Mouse (Mus musculus): ENCODE data around the gene Pex13. TPM values are rescaled to one million over a fixed set of nuclear protein-coding genes. Genes with fewer than 3 reads are reported as not detected.

Pex13 gene
- polyA plus RNA-seq, 1 experiment from 2014 or later = 11.8 TPM

DNA sequence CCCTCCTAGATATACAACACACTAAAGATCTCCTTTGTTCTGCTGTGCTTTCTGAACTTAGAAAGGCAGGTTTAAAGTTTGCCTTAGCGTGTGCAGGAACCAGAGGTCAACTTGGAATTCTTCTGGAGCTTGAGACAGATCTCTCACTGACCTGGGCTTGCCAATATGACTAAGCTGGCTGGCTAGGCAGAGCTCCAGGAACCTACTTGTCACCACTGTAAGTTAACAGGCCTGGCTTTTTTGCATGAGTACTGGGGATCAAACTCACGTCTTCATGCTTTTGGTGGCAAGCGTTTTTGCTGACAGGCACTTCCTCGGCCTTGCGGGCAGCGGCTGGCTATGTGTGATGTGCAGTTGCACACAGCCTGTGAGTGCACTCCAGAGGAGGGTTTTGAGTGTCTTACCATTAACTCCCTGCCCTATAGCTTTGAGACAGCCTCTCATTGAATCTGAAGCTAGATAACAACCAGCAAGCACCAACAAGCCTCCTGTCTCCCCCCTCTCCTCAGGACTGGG lies 14.7 kb upstream of the Pex13 start:
- no peak overlapping the region for H3K4me2 ChIP-seq
- H3K27me3 ChIP-seq = no peaks in the 10 kb centered on the region
- no peak overlapping the region for H3K27ac ChIP-seq
- H3K9ac ChIP-seq = no peak overlapping the region
- H3K9me3 ChIP-seq (replicated peaks) = no peaks in the 10 kb centered on the region
- no peak for ATAC-seq (ENCODE audit: low read depth)
- H3K36me3 ChIP-seq = peaks cover 49% of the 10 kb centered on the region
- WGBS (ENCODE audit: insufficient replicate concordance) = 89% methylated on average over 6 of the region's 6 CpGs
- DNase-seq = no peak
- no peak overlapping the region for H3K4me3 ChIP-seq (replicated peaks)
- H3K4me1 ChIP-seq (replicated peaks) = no peaks in the 10 kb centered on the region

DNA sequence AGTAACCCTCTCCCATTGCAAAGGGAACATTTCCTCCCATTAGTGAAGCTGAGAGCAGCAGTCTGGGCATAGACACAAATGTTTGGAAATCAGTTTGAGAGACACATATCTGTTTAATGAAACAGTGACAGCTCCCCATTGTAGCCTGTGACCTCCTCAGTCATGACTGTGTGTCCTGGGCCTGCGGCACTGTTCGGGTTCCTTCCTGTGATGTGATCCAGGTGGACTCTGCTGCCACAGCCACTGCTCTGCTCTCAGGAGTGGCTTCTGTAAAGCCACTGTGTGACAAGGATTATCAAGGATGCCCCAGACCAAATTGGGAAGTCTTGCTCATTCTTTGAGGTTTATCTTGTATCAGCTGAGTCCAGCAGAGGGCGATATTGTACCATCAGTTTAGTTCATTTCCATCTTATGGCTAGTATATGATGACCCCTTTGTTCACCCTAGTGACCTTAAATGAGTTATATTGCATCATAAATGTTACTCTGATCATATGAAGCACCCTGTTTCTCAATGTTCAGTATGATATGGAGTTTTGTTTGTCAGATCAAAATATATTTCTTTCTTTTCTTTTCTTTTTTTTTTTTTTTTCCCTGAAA lies 13.4 kb upstream of the Pex13 start:
- H3K9ac ChIP-seq = no peak overlapping the region
- peaks cover 53% of the 10 kb centered on the region for H3K36me3 ChIP-seq
- no peak overlapping the region for H3K4me3 ChIP-seq (replicated peaks)
- ATAC-seq (ENCODE audit: low read depth) (0 out of 2 replicates have a peak, but pooled peaks have one; percentile 43), DNase-seq (peak; percentile 28)
- H3K27me3 ChIP-seq = no peaks in the 10 kb centered on the region
- no peak overlapping the region for H3K4me2 ChIP-seq
- no peaks in the 10 kb centered on the region for H3K4me1 ChIP-seq (replicated peaks)
- WGBS (ENCODE audit: insufficient replicate concordance) = 53% methylated on average over 3 of the region's 3 CpGs
- H3K9me3 ChIP-seq (replicated peaks) = no peaks in the 10 kb centered on the region
- no peak overlapping the region for H3K27ac ChIP-seq

GRCm38 (mm10) chr11:23676100-23676499 lies 10.3 kb upstream of the Pex13 start:
- H3K9me3 ChIP-seq (replicated peaks) = no peaks in the 10 kb centered on the region
- ATAC-seq (ENCODE audit: low read depth) = no peak
- H3K4me1 ChIP-seq (replicated peaks) = no peaks in the 10 kb centered on the region
- H3K4me2 ChIP-seq = no peak overlapping the region
- no peak overlapping the region for H3K27ac ChIP-seq
- H3K9ac ChIP-seq = no peak overlapping the region
- no peak overlapping the region for H3K4me3 ChIP-seq (replicated peaks)
- H3K36me3 ChIP-seq = peaks cover 52% of the 10 kb centered on the region
- 74% methylated on average over 5 of the region's 5 CpGs for WGBS (ENCODE audit: insufficient replicate concordance)
- no peaks in the 10 kb centered on the region for H3K27me3 ChIP-seq
- DNase-seq = no peak

- peaks cover 4% of the 10 kb centered on the region; the same call in 1 of the 2 replicates for H3K4me1 ChIP-seq (replicated peaks)
- H3K4me2 ChIP-seq = no peak overlapping the region
- peaks cover 30% of the 10 kb centered on the region for H3K36me3 ChIP-seq
- DNase-seq = no peak
- H3K27me3 ChIP-seq = no peaks in the 10 kb centered on the region
- ATAC-seq (ENCODE audit: low read depth) = no peak
- H3K9ac ChIP-seq = no peak overlapping the region
- 74% methylated on average over 4 of the region's 4 CpGs for WGBS (ENCODE audit: insufficient replicate concordance)
- H3K27ac ChIP-seq = no peak overlapping the region
- no peak overlapping the region for H3K4me3 ChIP-seq (replicated peaks)
- H3K9me3 ChIP-seq (replicated peaks) = no peaks in the 10 kb centered on the region
These were observed 6.5 kb upstream of the Pex13 start for GRCm38 (mm10) chr11:23672256-23672749.

- peaks cover 26% of the 10 kb centered on the region for H3K4me1 ChIP-seq (replicated peaks)
- H3K9me3 ChIP-seq (replicated peaks) = no peaks in the 10 kb centered on the region
- ATAC-seq (ENCODE audit: low read depth) (no peak), DNase-seq (no peak)
- H3K9ac ChIP-seq = peak overlapping the region; percentile 92
- WGBS (ENCODE audit: insufficient replicate concordance) = 49% methylated on average over 3 of the region's 3 CpGs
- no peaks in the 10 kb centered on the region for H3K27me3 ChIP-seq
- no peaks in the 10 kb centered on the region; the same call in 1 of the 2 replicates for H3K36me3 ChIP-seq
- peak overlapping the region; percentile 93 for H3K4me3 ChIP-seq (replicated peaks)
- peak overlapping the region; percentile 82 for H3K4me2 ChIP-seq
- no peak overlapping the region for H3K27ac ChIP-seq
These were observed 1.4 kb upstream of the Pex13 start for GRCm38 (mm10) chr11:23667128-23667527.

GRCm38 (mm10) chr11:23666526-23666925 lies 767 bp upstream of the Pex13 start:
- 6% methylated on average over 5 of the region's 5 CpGs for WGBS (ENCODE audit: insufficient replicate concordance)
- no peak for ATAC-seq (ENCODE audit: low read depth)

DNA sequence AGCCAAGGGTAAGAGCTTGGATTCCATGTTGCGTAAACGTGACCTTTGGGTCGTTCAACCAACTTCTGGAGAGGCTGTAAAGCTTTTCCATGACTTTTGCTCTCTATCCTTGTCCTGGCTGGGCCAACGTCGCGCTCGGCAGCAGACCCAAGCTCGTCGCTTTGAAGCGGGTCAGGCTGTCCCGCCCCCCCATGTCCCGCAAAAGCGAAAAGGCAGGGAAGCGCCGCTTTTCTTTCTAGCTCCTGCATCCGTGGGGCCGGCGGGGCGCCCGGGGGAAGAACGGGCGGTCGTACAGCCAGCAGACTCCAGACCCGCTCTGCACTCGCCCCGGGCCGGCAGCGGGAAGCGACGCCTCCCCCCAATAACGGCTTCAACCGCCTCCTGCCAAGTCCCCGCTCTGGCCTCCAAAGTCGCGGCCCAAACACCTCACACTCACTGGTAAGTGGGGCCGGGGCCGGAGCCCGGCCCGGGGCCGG lies 410 bp downstream of the Pex13 start, which contains the start of gene Pus10:
TSS of gene Pus10 (plus strand) at position 364 of the 476 bp plus-strand sequence.
- no peak for DNase-seq
- Histone ChIP-seq H3K27ac (peak within 1 kb of the TSS; percentile 90), H3K36me3 (no peaks in the 10 kb centered on the region; the same call in 1 of the 2 replicates), H3K9me3 (replicated peaks) (no peaks in the 10 kb centered on the region), H3K9ac (peak within 1 kb of the TSS; percentile 92), H3K27me3 (no peaks in the 10 kb centered on the region), H3K4me1 (replicated peaks) (peaks cover 26% of the 10 kb centered on the region), H3K4me2 (peak within 1 kb of the TSS; percentile 82), H3K4me3 (replicated peaks) (peak within 1 kb of the TSS; percentile 93)
- peak; percentile 64 for ATAC-seq (ENCODE audit: low read depth)
- whole genome bisulfite sequencing (ENCODE audit: insufficient replicate concordance) = under 1% methylated on average over 38 of the region's 40 CpGs

More at GRCm38 (mm10) chr11:23666526-23666925, 767 bp upstream of the Pex13 start:
- peak overlapping the region; percentile 92 for H3K9ac ChIP-seq
- peak overlapping the region; percentile 90 for H3K27ac ChIP-seq
- no peaks in the 10 kb centered on the region for H3K27me3 ChIP-seq
- H3K9me3 ChIP-seq (replicated peaks) = no peaks in the 10 kb centered on the region
- H3K4me3 ChIP-seq (replicated peaks) = peak overlapping the region; percentile 93
- H3K4me2 ChIP-seq = peak overlapping the region; percentile 82
- no peaks in the 10 kb centered on the region; the same call in 1 of the 2 replicates for H3K36me3 ChIP-seq
- H3K4me1 ChIP-seq (replicated peaks) = peaks cover 26% of the 10 kb centered on the region
- no peak for DNase-seq

DNA sequence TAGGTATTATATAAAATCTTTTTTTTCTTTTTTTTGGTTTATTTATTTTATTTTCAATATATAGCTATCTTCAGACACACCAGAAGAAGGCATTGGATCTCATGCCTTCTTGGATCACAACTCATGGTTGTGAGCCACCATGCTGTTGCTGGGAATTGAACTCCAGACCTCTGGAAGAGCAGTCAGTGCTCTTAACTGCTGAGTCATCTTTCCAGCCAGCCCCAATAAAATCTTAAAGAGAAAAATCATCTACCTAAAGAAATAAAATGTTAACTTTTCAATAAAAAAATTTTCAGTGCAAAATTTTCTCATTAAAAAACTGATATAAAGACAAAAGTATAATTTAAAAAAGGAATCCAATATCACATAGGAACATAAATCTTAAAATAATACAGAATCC lies 1.5 kb downstream of the Pex13 start:
- Histone ChIP-seq H3K27me3 (no peaks in the 10 kb centered on the region), H3K27ac (no peak overlapping the region), H3K9ac (no peak overlapping the region), H3K36me3 (no peaks in the 10 kb centered on the region; the same call in 1 of the 2 replicates), H3K9me3 (replicated peaks) (no peaks in the 10 kb centered on the region), H3K4me3 (replicated peaks) (no peak overlapping the region), H3K4me1 (replicated peaks) (peaks cover 28% of the 10 kb centered on the region), H3K4me2 (no peak overlapping the region; the same call in 1 of the 2 replicates)
- ATAC-seq (ENCODE audit: low read depth) = no peak
- DNase-seq = no peak

DNA sequence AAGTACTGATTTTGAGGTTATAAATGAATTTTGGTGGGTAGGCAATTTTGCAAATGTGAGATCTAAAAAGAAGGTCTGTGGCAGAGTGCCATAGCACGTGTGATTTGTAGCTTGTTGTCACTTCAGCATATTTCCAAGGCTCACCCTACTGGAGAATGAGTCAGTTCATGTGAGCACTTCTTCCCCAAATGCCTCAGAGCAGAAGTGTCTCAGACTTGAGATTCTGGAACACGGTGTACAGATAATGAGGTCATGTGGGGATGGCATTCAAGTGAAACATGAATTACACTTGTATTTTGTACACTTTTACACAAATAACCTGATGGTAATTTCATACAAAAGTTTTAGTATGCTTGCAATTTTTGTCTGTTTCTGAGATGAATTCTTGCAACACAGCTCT lies 8.0 kb downstream of the Pex13 start:
- Histone ChIP-seq H3K9ac (no peak overlapping the region), H3K4me1 (replicated peaks) (peaks cover 9% of the 10 kb centered on the region)

GRCm38 (mm10) chr11:23653666-23654065 lies 12.1 kb downstream of the Pex13 start:
- no peak for ATAC-seq (ENCODE audit: low read depth)
- H3K27ac ChIP-seq = no peak overlapping the region
- no peak overlapping the region for H3K9ac ChIP-seq
- no peak overlapping the region for H3K4me2 ChIP-seq
- peaks cover under 1% of the 10 kb centered on the region; the same call in 1 of the 2 replicates for H3K4me1 ChIP-seq (replicated peaks)
- no peaks in the 10 kb centered on the region for H3K9me3 ChIP-seq (replicated peaks)
- 64% methylated on average over 3 of the region's 3 CpGs for WGBS (ENCODE audit: insufficient replicate concordance)
- 0 out of 2 replicates have a peak, but pooled peaks cover 13% of the 10 kb centered on the region for H3K36me3 ChIP-seq
- no peaks in the 10 kb centered on the region for H3K27me3 ChIP-seq
- H3K4me3 ChIP-seq (replicated peaks) = no peak overlapping the region
- DNase-seq = no peak

More for the DNA sequence above, 8.0 kb downstream of the Pex13 start:
- WGBS (ENCODE audit: insufficient replicate concordance) = 65% methylated on average over 2 of the region's 2 CpGs
- Histone ChIP-seq H3K36me3 (no peaks in the 10 kb centered on the region), H3K9me3 (replicated peaks) (no peaks in the 10 kb centered on the region), H3K4me2 (no peak overlapping the region), H3K4me3 (replicated peaks) (no peak overlapping the region), H3K27ac (no peak overlapping the region), H3K27me3 (no peaks in the 10 kb centered on the region)
- ATAC-seq (ENCODE audit: low read depth) (no peak), DNase-seq (no peak)

GRCm38 (mm10) chr11:23647835-23648234 lies 17.9 kb downstream of the Pex13 start:
- whole genome bisulfite sequencing (ENCODE audit: insufficient replicate concordance) = 80% methylated on average over 3 of the region's 3 CpGs
- peaks cover 16% of the 10 kb centered on the region; the same call in 1 of the 2 replicates for H3K36me3 ChIP-seq
- no peak for ATAC-seq (ENCODE audit: low read depth)
- DNase-seq = no peak
- H3K27ac ChIP-seq = no peak overlapping the region
- H3K4me2 ChIP-seq = no peak overlapping the region
- H3K9ac ChIP-seq = no peak overlapping the region
- H3K4me3 ChIP-seq (replicated peaks) = no peak overlapping the region
- no peaks in the 10 kb centered on the region for H3K4me1 ChIP-seq (replicated peaks)
- no peaks in the 10 kb centered on the region for H3K27me3 ChIP-seq
- H3K9me3 ChIP-seq (replicated peaks) = no peaks in the 10 kb centered on the region

All from liver, embryonic 13.5 days (tissue).